Mouse (Mus musculus) urinary bladder, postnatal 25 days (tissue): Measurements from ENCODE around the gene Ist1.

Source experiments
- DNase-seq: peaks from one replicate; pipeline ENCODE4 v3.0.0; 2022; ENCODE audit warnings: low spot score

The Ist1 gene

DNA sequence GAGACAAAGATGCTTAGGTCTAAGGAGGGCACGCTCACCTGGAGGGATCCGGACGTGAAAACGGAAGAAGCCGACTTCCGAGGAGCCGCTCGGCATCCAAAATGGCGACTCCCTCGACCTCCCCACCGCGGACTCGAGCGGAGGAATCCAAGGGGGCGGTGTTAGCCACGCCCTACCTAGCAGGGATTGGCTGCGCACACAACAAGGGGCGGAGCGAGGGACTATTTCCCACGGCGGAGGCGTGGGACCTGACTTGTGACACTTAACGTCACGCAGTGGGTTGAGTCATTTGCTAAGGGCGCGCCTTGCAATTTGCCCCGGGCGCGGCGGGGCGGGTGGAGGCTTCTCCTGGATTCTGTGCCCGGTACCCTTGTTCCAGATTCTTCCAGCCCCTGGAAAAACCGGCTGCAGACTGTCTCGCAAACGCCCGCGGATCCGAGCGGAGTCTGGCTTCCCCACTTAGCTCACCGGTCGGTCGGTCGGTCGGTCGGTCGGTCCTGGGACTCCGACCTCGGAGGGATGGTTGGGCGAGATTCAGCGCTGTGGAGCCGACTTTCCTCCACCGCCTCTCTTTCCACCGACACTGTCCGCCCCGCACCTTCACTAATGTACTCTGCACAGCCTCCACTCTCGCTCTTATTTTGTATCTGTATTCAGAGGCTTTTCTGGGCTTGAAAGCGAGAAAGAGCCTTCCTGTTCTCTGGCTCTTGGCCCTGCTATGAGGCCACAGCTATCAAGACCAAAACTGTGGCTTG, at the start of gene Ist1:
Gene Ist1, minus strand, starts transcription at position 115 of the 755 bp plus-strand sequence.
- peak; percentile 97 for DNase-seq

DNA sequence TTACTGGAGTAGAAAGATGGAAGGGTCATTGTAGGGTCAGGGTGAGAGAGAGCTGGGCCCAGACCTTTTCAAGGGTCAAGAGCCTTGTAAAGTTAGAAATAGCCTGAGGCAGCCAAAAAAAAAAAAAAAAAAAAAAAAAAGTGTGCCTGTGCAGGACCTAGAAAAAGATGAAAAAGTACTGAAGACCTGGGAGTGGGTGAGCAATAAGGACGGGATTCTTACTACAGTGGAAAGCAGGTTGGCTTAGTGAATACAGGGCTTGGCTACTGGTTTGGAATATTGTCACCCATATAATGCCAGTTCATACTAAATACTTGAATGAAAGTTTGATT, 45.0 kb upstream of the Ist1 start:
- no peak for DNase-seq

DNA sequence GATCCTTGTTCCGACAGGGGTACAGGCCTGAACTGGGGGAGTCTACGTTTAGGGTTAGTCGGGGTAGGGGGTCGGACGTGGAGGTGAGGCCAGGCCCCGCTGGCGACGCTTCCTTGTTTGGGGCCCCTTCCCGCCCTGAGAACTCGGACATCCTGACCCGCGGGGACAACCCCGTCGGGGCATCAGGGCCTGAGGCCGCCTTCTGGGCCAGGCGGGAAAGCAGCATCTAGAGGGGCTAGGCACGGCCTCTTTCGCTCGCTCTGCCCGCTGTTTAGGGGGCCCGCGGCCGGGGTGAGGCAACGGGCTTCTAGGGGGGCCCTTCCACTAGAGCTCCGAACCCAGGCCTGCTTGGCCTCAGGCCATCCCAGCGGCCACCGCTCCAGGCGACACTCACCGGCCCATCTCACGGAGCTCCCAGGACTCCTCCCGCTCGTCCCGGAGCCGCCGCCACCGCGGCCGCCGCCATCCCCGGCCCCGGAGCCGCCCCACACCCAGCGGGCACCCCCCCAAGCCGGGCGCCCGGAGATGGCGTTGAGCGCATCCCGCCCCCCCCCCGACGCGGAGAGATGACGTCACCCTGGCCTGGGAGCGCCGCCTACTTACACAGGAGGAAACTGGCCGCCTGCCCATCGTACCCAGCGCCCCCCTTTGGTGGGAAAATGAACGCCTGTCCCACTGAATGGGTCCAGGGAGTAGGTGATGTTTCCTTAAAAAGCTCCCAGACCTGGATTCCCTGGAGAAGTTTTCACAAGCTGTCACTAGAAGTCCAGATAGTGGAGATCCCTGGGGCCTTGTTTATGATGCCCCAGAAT, 44.4 kb upstream of the Ist1 start, which contains the start of gene Atxn1l:
Gene Atxn1l, minus strand, starts transcription at position 503 of the 812 bp plus-strand sequence.
- DNase-seq: peak; percentile 86

DNA sequence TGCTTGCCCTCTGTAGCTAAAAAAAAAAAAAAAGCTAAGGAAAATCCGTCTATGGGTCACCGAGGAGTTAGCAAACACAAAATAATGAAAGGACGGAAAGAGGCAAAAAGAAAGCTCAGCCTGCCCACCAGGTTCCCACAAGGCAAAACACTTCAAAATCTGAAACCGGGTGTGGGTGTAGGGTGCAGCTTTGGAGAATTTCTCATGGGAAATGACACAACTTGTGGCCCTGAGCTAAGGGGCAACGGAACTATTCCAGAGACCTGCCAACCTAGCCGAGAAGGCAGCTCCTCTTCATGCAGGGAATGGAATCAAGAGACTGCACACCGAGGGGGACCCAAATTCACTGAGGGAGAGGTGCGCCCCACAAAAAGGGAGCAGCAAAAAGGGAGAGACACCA, 43.8 kb upstream of the Ist1 start:
- DNase-seq: peak; percentile 7

DNA sequence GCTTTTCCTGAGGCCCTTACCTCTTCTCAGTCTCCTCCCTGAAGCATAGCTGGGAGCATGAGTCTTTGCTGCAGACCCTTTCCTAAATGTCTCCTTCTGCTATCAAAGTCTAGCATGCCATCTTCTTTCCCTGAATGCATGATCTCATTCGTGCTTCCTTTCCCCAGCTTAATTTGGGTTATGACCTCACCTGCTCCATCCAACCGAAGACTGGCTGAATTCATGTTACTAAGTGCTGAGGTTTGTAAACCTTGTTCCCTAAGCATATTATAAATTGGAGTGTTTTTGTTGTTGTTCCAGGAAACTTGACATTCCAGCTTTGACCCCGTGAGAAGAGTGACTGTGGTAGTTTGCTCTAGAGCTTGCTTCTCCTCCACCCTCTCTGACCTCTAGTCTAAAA, 41.0 kb upstream of the Ist1 start:
- no peak for DNase-seq

DNA sequence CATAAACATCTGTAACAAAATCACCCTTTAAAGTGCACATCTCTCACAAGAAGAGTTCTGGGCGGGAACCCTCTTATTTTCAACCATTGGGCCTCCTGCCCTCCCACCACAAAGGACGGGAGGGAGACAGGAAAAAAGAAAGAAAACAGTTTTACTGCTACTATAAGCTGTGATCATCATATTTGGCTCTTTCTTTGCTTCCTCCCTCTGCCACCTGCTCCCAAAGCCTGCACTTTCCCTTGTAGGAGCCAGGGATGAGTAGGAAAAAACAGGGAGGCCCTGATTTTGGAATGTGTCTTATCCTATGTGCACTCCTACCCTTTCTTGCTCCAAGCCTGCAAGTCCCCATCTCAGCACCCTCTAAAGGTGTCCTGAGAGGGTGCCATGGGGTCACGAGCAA, 38.0 kb upstream of the Ist1 start:
- no peak for DNase-seq

DNA sequence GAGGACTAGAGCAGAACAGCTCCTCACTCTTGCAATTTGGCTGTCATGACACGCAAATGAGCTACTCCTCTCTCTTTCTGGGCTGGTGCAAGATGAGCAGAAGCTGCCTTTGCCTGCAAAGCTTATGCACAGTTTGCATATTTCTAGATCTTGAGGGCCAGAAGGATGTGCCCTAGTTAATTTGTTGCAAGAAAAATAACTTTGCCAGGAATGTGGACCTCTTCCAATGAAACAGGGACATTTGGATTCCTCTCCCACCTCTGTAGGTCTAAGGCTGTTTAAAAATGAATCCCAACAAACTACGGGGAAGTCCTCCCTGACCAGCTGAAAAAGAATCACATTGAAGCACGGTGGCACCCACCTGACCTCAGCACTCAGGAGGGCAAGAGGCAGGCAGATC, 32.0 kb upstream of the Ist1 start:
- no peak for DNase-seq

DNA sequence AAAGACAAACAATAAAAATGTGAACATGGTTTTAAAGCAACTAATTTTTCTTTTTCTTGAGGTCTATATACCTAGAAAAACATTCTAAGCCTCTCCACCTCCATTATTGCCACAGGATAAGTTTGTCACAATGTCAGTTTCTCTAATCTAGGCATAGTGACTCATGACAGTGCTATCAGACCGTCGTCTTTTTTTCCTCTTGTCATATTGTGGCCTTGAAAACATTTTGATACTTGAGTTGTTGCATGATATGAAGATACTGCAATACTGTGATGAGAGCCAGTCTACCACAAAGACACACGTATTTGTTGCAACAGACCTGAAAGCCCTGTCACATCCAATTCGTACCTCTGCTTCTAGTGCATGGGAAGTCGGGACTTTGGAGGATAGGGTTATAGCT, 21.9 kb upstream of the Ist1 start:
- DNase-seq: no peak

DNA sequence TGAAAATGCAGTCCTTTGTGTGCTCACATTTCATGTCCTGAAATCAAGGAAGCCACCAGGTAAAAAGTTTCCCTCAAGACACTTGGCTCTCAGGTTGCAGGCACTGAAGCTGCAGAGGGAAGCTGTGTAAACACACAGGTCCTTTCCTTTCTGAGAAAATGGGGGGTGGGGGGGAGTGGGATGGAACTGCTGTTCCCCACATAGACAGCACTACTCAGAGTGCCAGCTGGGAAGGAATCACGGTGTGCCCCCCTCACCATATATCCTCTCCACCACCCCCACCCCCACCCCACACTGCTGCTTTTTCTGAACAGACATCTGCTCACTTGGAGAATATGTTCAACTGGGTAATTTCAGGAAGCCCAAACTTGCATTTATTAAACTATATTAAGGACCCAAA, 19.5 kb upstream of the Ist1 start:
- no peak for DNase-seq

DNA sequence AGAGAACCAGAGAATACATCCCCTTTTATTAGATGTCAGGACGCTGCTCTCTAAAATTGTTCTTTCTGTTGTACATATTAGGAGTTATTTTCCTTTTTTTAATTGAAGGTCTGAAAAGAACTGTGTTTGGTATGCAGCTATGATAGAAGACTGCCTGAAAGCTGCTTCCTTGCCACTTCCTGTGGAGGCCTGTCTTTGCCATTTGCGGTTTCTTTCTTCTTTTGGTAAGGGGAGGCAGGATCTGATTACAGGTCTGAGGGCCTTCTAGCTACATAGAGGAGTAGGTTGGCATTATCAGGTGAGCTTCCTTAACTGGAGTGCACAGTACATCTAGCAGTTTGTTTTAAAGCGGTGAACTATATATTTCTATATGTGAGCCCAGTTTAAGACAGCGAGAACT, 14.9 kb upstream of the Ist1 start:
- no peak for DNase-seq

DNA sequence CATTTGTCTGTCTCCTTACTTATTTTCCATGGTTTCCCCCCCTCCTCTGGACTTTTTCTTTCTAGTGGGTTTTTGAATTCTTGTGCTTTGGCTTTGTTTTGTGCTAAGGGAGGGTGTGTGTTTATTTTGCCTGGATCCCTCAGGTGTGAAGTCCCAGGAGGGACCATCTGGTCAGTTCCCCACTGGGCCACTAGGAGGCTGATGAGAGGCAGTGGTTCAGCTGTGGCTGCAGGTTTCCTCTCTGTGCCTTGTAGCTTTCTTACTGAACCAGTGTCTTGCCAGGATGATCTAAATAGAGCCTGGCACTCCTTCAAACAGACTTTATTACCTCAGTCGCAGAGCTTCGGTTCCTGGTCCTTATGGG, 13.8 kb upstream of the Ist1 start:
- DNase-seq: peak; percentile 76

DNA sequence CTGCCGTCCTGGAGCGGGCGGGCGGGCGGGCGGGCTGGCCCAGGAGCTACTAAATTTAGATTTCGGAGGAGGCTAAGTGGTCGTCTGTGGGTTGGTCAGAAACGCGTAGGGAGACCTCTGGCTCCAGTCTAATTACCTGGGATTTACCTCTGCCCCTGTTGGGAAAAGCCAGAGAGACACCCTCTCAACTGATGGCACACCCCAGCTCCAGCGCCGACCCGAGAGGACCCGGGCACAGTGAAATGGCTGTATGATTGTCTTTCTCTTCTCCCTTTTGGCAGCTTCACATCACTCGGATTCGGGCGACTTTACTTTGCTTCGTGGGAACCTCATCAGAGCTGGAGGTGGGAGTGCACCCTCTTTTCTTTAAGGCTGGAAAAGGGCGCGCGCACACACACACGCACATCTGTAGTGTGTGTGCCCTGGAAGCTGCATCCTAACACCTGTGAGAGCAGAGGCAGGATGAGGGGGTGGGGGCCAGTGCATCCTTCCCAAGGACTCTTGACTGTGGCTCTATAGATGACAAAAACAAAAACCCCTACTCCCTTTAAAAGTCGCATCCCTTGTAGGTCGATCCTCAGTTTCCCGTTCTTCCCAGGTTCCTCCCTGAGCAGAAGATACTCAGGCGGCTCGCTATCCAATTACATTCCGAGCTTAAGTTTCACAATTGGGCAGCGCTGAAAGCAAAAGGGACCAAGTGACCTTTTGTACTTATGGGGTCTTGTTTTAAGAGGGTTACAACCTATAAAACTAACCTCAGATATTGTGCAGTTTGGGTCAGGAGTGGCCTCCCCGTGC, 13.2 kb upstream of the Ist1 start:
- no peak for DNase-seq

DNA sequence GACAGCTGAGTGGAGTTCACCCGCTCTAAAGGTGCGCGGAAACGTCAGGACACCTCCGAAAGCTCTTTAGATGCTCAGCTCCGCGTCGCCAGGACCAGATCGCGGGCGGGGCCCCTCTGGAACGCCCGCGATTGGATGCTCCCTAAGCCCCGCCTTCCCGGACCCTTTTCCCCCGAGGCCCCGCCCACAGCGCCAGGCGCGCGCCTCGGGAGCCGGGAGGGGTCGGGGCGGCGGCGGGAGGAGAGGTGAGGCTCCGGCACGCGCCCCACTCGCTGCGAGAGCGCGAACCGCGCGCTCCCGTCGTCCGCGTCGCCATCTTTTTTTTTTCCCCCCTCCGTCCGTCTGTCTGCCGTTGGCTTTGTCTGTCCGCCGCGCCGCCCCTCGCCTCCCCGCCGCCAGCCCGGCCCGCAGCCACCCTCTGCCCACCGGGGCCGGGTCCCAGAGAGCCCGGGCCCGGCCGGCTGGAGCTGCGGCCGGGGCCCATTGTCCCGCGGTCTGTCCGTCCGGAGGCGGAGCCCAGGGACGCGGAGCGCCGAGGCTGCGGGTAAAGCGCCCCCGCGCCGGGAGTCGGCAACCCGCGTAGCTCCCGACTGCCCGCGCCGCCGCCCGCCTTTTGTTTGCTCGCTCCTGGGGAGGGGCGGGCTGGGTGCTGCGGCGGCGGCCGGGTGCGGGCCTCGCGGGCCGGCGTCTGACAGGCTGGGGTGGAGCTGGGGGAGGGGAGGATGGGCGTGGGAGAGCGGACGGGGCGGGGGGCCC, 12.4 kb upstream of the Ist1 start, which contains the start of gene Zfp821:
Gene Zfp821, plus strand, starts transcription at position 227 of the 756 bp plus-strand sequence.
- DNase-seq: peak; percentile 90

DNA sequence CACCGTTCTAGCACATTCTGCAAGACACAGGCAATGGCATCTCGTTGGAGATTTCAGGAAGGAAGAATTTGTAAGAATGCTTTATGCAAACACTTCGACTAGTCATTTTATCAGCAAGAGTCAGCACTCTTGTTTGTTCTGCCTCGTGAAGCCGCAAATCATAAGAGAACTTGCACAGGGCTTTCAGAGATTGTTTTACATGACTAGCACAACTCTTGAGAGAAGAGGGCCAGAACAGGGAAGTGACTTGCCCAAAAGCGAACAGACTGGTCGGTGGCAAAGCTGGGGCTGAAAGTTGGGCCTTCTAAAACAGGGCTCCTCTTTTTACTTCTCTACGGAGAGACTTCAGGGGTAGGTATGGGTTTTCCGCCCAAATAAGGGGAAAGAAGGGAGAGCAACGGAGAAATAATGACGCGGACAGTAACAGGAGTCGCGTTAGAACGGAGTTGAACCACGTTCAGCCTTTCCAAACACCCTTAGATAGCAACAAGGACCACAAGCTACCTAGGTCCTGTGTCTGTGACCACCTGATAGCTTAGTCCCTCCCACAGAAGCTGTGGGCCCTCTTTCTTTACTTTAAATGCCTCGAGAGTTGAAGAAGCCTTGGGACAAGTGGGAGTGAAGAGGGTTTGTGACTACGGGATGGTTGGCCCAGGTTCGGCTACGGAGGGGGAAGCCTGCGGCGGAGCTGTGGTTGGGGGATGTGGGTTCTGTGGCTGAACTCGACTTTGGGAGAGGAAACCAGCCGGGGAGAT, 11.7 kb upstream of the Ist1 start:
- DNase-seq: peak; percentile 22

DNA sequence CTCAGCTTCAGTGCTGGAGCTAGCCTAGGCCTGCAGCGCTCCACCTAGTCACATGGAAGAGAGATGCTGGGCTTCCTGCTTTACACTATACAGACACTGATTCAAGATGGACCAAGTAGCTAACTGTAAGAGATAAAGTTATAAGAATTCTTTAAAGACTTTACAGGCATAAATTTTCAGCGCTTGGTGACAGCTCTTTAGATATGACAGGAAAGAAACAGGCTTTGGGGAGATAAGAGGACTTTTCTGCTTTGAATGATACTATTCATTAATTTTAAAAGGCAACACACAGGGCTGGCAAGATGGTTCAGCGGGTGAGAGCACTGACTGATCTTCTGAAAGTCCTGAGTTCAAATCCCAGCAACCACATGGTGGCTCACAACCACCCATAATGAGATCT, 5.4 kb upstream of the Ist1 start:
- no peak for DNase-seq

DNA sequence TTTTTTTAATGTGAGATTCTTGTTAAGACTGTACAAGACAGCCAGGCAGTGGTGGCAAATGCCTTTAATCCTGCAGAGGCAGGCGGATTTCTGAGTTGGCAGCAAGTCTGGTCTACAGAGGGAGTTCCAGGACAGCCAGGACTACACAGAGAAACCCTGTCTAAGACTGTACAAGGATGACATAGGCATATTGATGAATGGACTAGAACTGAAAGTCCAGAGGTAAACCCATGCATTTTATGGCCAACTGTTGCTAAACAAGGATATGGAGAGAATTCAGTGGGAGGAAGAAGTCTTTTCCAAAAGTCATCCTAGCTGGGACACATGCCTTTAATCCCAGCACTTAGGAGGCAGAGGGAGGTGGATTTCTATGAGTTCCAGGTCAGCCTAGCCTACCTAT, 4.7 kb upstream of the Ist1 start:
- no peak for DNase-seq

DNA sequence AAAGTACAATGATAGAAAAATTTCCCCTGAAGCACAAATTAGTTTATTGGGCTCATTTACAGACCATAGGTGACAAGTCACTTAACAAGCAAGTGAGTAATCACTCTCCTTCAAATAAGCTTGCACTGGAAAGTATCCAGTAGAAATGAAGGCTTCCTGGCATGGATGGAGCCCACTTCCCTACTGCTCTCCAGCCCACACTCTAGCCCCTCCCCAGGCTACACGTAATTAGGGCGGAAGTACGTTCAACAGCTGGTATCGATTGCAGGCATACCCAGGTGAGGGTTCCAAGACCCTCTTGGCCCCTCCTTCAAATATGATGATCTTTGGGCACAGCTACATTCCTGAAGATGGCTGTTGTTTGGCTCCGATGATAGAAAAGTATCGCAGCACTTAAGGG, 1.1 kb upstream of the Ist1 start:
- no peak for DNase-seq

DNA sequence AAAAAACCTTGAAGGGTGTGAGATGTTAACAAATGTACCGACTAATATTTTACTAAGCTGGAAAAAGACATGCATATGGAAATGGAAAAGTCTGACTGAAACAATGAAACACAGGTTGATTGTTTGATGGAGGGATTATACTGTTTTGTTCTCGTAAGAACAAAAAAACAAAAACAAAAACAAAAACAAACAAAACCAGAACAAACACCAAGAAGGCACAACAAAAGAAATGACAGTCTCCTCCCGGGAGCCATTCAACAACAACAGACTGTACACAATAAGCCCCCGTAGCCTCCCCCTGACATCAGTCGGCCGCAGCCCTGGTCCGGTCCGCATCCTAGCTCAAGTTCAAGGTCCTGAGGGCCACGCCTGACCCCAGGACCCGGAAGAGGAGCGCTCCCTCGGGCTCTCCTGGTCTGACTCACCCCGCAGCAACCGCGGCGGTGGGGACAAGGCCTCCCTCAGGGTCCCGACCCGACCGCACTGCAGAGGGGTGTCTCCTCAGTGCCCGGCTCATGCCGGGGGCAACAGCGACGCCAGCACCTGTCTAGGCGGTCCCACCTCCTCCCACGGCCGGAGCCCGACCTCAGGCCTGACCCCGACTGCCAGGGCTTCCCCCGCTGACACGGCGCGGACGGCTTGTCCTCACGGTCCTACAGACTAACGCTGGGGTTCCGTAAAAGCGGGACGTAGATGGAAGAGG, 466 bp downstream of the Ist1 start:
- DNase-seq: no peak

DNA sequence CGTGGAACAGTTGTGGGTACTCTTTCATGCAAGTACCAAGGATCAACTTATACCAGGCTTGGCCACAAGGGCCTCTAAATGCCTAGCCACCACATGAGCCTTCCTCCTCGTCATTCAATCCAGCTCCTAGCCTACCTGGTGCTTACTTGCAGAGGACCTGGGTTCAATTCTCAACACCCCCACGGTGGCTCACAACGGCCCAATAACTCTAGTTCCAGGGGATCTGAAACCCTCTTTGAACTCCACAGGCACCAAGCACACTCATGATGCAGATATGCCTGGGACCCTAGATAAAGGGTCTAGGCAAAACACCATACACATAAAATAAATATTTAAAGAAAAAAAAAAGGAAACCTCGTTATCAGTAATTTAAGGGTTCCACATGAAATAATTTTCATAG, 1.3 kb downstream of the Ist1 start:
- DNase-seq: no peak

DNA sequence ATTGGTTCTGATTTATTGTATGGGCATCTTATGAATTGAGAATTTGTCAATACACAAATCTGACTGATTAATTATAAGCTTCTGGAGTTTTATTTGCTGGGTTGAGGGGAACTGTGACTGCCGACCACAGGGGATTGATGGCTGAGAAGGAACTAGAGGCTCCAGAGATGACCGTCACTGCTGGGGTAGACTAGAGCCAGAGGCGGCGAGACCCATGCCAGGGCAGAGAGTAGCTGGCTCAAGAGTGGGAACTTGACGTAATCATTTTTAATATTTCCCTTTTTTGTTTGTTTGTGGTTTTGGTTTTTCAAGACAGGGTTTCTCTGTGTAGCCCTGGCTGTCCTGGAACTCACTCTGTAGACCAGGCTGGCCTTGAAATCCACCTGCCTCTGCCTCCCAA, 5.8 kb downstream of the Ist1 start:
- no peak for DNase-seq

DNA sequence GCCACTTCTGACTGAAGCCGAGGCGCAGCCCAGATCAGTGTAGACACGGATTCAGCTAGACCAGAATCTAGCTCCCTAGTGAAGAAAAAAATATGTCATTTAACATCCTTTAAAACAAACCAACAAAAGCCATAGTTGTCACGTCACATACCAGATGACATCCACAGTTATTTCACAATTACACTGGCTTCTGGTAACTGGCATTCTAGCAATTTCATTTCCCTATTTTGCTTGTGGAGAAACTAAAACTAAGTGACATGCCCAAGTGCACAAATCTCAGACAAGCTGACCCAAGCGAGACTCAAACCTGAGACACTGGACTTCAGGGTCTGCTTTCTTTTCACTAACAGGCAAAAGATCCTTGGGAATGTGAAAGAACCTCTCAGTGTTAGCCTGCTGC, 10.9 kb downstream of the Ist1 start:
- no peak for DNase-seq
